Mouse (Mus musculus): ENCODE data around the gene Gm10722. TPM values are rescaled to one million over a fixed set of nuclear protein-coding genes. Genes with fewer than 3 reads are reported as not detected.
"Not testable (repeated sequence)": the region's sequence is repeated elsewhere in the genome, so short reads cannot be mapped to it uniquely, and the experiment has no call there.

The Gm10722 gene
- total RNA-seq, 2 experiments from 2014 or later, result not detected

- DNase-seq (ENCODE audit: low spot score), result peak; percentile 99
- intact Hi-C loops (cut with DNase I), result not testable (repeated sequence)
Measured at GRCm38 (mm10) chr9:3023985-3024648, 23.4 kb downstream of the Gm10722 start.

- intact Hi-C loops (cut with DNase I), result not testable (repeated sequence)
- DNase-seq (ENCODE audit: low spot score), result peak; percentile 19
Measured at GRCm38 (mm10) chr9:3024912-3025467, 24.3 kb downstream of the Gm10722 start, which contains the start of gene Gm10717. Gene Gm10717 (plus strand): TSS chr9:3025417.

DNA sequence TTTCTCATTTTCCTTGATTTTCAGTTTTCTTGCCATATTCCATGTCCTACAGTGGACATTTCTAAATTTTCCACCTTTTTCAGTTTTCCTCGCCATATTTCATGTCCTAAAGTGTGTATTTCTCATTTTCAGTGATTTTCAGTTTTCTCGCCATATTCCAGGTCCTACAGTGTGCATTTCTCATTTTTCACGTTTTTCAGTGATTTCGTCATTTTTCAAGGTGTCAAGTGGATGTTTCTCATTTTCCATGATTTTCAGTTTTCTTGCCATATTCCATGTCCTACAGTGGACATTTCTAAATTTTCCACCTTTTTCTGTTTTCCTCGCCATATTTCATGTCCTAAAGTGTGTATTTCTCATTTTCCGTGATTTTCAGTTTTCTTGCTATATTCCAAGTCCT is 24.9 kb downstream of the Gm10722 start:
- intact Hi-C loops (cut with DNase I), result not testable (repeated sequence)

DNA sequence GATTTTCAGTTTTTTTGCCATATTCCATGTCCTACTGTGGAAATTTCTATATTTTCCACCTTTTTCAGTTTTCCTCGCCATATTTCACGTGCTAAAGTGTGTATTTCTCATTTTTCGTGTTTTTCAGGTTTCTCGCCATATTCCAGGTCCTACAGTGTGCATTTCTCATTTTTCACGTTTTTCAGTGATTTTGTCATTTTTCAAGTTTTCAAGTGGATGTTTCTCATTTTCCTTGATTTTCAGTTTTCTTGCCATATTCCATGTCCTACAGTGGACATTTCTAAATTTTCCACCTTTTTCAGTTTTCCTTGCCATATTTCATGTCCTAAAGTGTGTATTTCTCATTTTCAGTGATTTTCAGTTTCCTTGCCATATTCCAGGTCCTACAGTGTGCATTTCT is 25.4 kb downstream of the Gm10722 start:
- intact Hi-C loops (cut with DNase I); DNase-seq (ENCODE audit: low spot score): not testable (repeated sequence)

More for the DNA sequence above, 24.9 kb downstream of the Gm10722 start:
- peak; percentile 46 for DNase-seq (ENCODE audit: low spot score)

GRCm38 (mm10) chr9:3026741-3027140 is 26.0 kb downstream of the Gm10722 start:
- intact Hi-C loops (cut with DNase I); DNase-seq (ENCODE audit: low spot score): not testable (repeated sequence)

- DNase-seq (ENCODE audit: low spot score); intact Hi-C loops (cut with DNase I): not testable (repeated sequence)
Measured at GRCm38 (mm10) chr9:3027200-3027599, 26.5 kb downstream of the Gm10722 start.

GRCm38 (mm10) chr9:3029276-3030000 is 28.7 kb downstream of the Gm10722 start:
- DNase-seq (ENCODE audit: low spot score), result peak; percentile 2
- intact Hi-C loops (cut with DNase I), result not testable (repeated sequence)

- DNase-seq (ENCODE audit: low spot score); intact Hi-C loops (cut with DNase I): not testable (repeated sequence)
Measured at GRCm38 (mm10) chr9:3030677-3031318, 30.1 kb downstream of the Gm10722 start.

- DNase-seq (ENCODE audit: low spot score); intact Hi-C loops (cut with DNase I): not testable (repeated sequence)
Measured at GRCm38 (mm10) chr9:3034299-3034698, 33.6 kb downstream of the Gm10722 start, which contains the start of gene Gm17535. Gene Gm17535 (plus strand): TSS chr9:3034599.

DNA sequence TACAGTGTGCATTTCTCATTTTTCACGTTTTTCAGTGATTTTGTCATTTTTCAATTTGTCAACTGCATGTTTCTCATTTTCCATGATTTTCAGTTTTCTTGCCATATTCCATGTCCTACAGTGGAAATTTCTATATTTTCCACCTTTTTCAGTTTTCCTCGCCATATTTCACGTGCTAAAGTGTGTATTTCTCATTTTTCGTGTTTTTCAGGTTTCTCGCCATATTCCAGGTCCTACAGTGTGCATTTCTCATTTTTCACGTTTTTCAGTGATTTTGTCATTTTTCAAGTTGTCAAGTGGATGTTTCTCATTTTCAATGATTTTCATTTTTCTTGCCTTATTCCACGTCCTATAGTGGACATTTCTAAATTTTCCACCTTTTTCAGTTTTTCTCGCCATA is 35.9 kb downstream of the Gm10722 start, which contains the start of gene Gm10715:
Gm10715 (plus strand) TSS at position 301 of the 400 bp plus-strand sequence.
- intact Hi-C loops (cut with DNase I); DNase-seq (ENCODE audit: low spot score): not testable (repeated sequence)

DNA sequence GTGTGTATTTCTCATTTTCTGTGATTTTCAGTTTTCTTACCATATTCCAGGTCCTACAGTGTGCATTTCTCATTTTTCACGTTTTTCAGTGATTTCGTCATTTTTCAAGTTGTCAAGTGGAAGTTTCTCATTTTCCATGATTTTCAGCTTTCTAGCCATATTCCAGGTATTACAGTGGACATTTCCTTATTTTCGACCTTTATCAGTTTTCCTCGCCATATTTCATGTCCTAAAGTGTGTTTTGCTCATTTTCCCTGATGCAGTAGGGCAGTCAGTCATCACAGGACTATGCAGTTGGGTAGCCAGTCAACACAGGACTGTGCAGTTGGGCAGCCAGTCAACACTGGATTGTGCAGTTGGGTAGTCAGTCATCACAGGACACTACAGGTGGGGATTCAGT is 37.4 kb downstream of the Gm10722 start:
- DNase-seq (ENCODE audit: low spot score); intact Hi-C loops (cut with DNase I): not testable (repeated sequence)

Small RNA genes within 50 kb of the gene (microRNA-seq; reads per million reads assigned to microRNA genes)
- not detected for gene Mir101c

Other genes with a start within 250 kb of the Gm10722 start
- gene Gm11168, start 2.4 kb downstream of the Gm10722 start, total RNA-seq (2021), result not detected
- gene Gm10721, start 12.2 kb downstream of the Gm10722 start, total RNA-seq (2021), result under 1 TPM in 1 of 2 experiments, not detected in 1; 0.78 TPM
- not detected for gene Gm10720, start 14.7 kb downstream of the Gm10722 start, total RNA-seq (2021)
- not detected for gene Gm10719, start 16.5 kb downstream of the Gm10722 start, total RNA-seq (2021)
- gene Gm10718, start 22.6 kb downstream of the Gm10722 start, total RNA-seq (2021), result not detected
- not detected for gene Gm10717, start 24.5 kb downstream of the Gm10722 start, total RNA-seq (2021)
- not detected for gene Gm17535, start 33.7 kb downstream of the Gm10722 start, total RNA-seq (2021)
- gene Gm10715, start 36.0 kb downstream of the Gm10722 start, total RNA-seq (2021), result not detected

Data from heart, postnatal 25 days (tissue).